In genomic region chr3:93537068-93537576, GRCm38 (mm10) we compare ENCODE assay signal across 8 mouse cellular contexts. TPM values are rescaled to one million over a fixed set of nuclear protein-coding genes. Genes with fewer than 3 reads are reported as not detected.
DNase-seq lines count a peak whose midpoint lies in the region; ATAC-seq and TF ChIP-seq lines count a peak whose summit lies in the region.

No protein-coding gene starts in this region.

- TF ChIP-seq EP300 in heart, postnatal 0 days (IDR thresholded peaks at IDR 0.05; ENCODE audit: low read depth), result no peak

- no peak for TF ChIP-seq POLR2A in liver, adult 2 months (IDR thresholded peaks at IDR 0.05; ENCODE audit: extremely low read depth, insufficient read depth, low read length)

- H3K4me2 ChIP-seq in liver, embryonic 12.5 days, result no peak overlapping the region
- H3K4me2 ChIP-seq in heart, postnatal 0 days (ENCODE audit: low read depth, low read length), result no peak overlapping the region
- H3K4me2 ChIP-seq in neural tube, embryonic 15.5 days, result no peak overlapping the region

- peak; percentile 47 for DNase-seq in liver, adult 2 months (ENCODE audit: extremely low read depth, low read depth, low spot score)
- peak; percentile 66 for DNase-seq in heart, postnatal 0 days (ENCODE audit: low spot score)
- peak; percentile 45 for DNase-seq in lung, postnatal 14 days
- no peak for DNase-seq in hindbrain, embryonic 10.5 days (ENCODE audit: low spot score)
- DNase-seq in thymus, postnatal 25 days, result no peak

- no peak overlapping the region for H3K9ac ChIP-seq in liver, adult 2 months (ENCODE audit: low read depth, low read length)
- no peak overlapping the region for H3K9ac ChIP-seq in liver, embryonic 12.5 days
- no peak overlapping the region for H3K9ac ChIP-seq in heart, postnatal 0 days (replicated peaks; ENCODE audit: low read depth, low read length)
- no peak overlapping the region for H3K9ac ChIP-seq in neural tube, embryonic 15.5 days (replicated peaks)

- H3K27me3 ChIP-seq in liver, adult 2 months (ENCODE audit: control insufficient read depth, insufficient read depth, low read length), result no peaks in the 10 kb centered on the region; the same call in 1 of the 2 replicates
- no peaks in the 10 kb centered on the region for H3K27me3 ChIP-seq in liver, embryonic 12.5 days (replicated peaks)
- no peaks in the 10 kb centered on the region for H3K27me3 ChIP-seq in heart, postnatal 0 days (ENCODE audit: control insufficient read depth, insufficient read depth, low read length)
- no peaks in the 10 kb centered on the region for H3K27me3 ChIP-seq in hindbrain, embryonic 10.5 days (ENCODE audit: insufficient read depth, poor library complexity, severe bottlenecking)
- H3K27me3 ChIP-seq in neural tube, embryonic 15.5 days (replicated peaks), result no peaks in the 10 kb centered on the region

- 46% methylated on average over 2 of the region's 2 CpGs for WGBS in liver, adult 2 months
- WGBS in liver, embryonic 12.5 days (ENCODE audit: insufficient replicate concordance), result 57% methylated on average over 2 of the region's 2 CpGs
- 37% methylated on average over 2 of the region's 2 CpGs for WGBS in heart, postnatal 0 days
- 63% methylated on average over 2 of the region's 2 CpGs for WGBS in hindbrain, embryonic 10.5 days
- WGBS in neural tube, embryonic 15.5 days, result 67% methylated on average over 2 of the region's 2 CpGs

- H3K79me2 ChIP-seq in liver, adult 2 months (ENCODE audit: control insufficient read depth, insufficient read depth, low read length), result no peaks in the 10 kb centered on the region

- no peaks in the 10 kb centered on the region for H3K4me1 ChIP-seq in liver, adult 2 months (ENCODE audit: control insufficient read depth, insufficient read depth, low read length)
- H3K4me1 ChIP-seq in liver, embryonic 12.5 days, result no peaks in the 10 kb centered on the region
- H3K4me1 ChIP-seq in heart, postnatal 0 days (ENCODE audit: control insufficient read depth, insufficient read depth), result peaks cover 6% of the 10 kb centered on the region
- no peaks in the 10 kb centered on the region for H3K4me1 ChIP-seq in hindbrain, embryonic 10.5 days (replicated peaks)
- H3K4me1 ChIP-seq in neural tube, embryonic 15.5 days, result no peaks in the 10 kb centered on the region

- no peak overlapping the region for H3K4me3 ChIP-seq in liver, adult 2 months (ENCODE audit: insufficient read depth, low read depth, low read length)
- no peak overlapping the region for H3K4me3 ChIP-seq in liver, embryonic 12.5 days
- no peak overlapping the region for H3K4me3 ChIP-seq in heart, postnatal 0 days (ENCODE audit: low read depth, low read length)
- H3K4me3 ChIP-seq in hindbrain, embryonic 10.5 days, result no peak overlapping the region
- H3K4me3 ChIP-seq in neural tube, embryonic 15.5 days (replicated peaks), result no peak overlapping the region

- H3K27ac ChIP-seq in liver, adult 2 months (replicated peaks; ENCODE audit: insufficient read depth, low read depth, low read length), result no peak overlapping the region
- no peak overlapping the region for H3K27ac ChIP-seq in liver, embryonic 12.5 days
- H3K27ac ChIP-seq in heart, postnatal 0 days (ENCODE audit: low read depth), result peak overlapping the region; percentile 30
- H3K27ac ChIP-seq in hindbrain, embryonic 10.5 days, result no peak overlapping the region
- no peak overlapping the region for H3K27ac ChIP-seq in neural tube, embryonic 15.5 days (replicated peaks)

- no peaks in the 10 kb centered on the region for H3K36me3 ChIP-seq in liver, adult 2 months (ENCODE audit: control insufficient read depth, insufficient read depth, low read length)
- no peaks in the 10 kb centered on the region for H3K36me3 ChIP-seq in liver, embryonic 12.5 days
- H3K36me3 ChIP-seq in heart, postnatal 0 days (replicated peaks; ENCODE audit: control insufficient read depth, insufficient read depth, low read length), result no peaks in the 10 kb centered on the region
- no peaks in the 10 kb centered on the region for H3K36me3 ChIP-seq in hindbrain, embryonic 10.5 days
- no peaks in the 10 kb centered on the region for H3K36me3 ChIP-seq in neural tube, embryonic 15.5 days

- no peak for ATAC-seq in liver, embryonic 12.5 days
- 0 out of 2 replicates have a peak, but pooled peaks have one; percentile 47 for ATAC-seq in common myeloid progenitor, adult 5-6 weeks (replicated peaks; ENCODE audit: low read depth, poor library complexity, severe bottlenecking)
- ATAC-seq in heart, postnatal 0 days (ENCODE audit: insufficient read depth, low read depth), result peak; percentile 82
- no peak for ATAC-seq in neural tube, embryonic 15.5 days (ENCODE audit: low FRiP score)

- no peak for TF ChIP-seq CTCF in liver, adult 2 months (IDR thresholded peaks at IDR 0.05; ENCODE audit: low read depth, low read length)
- TF ChIP-seq CTCF in heart, postnatal 0 days (IDR thresholded peaks at IDR 0.05; ENCODE audit: low read depth), result peak; percentile 20; the same call in 1 of the 2 replicates

- H3K9me3 ChIP-seq in liver, embryonic 12.5 days (replicated peaks), result 0 out of 2 replicates have a peak, but pooled peaks cover 3% of the 10 kb centered on the region
- H3K9me3 ChIP-seq in heart, postnatal 0 days (replicated peaks; ENCODE audit: control insufficient read depth, low read length), result peaks cover 4% of the 10 kb centered on the region; the same call in 1 of the 2 replicates
- H3K9me3 ChIP-seq in hindbrain, embryonic 10.5 days, result no peaks in the 10 kb centered on the region
- H3K9me3 ChIP-seq in neural tube, embryonic 15.5 days (replicated peaks), result no peaks in the 10 kb centered on the region

RNA-seq across cellular contexts. Expression of gene S100a11, which starts 16.8 kb away (rescaled TPM):
- total RNA-seq in liver, adult 2 months (2014; rRNA removed), result 3.0 and 5.4 TPM in 2 replicates
- 3.4 and 4.3 TPM in 2 replicates for polyA plus RNA-seq in liver, adult 2 months (2012; rRNA removed)
- polyA plus RNA-seq in liver, embryonic 12.5 days (2016; fragmentation: Nextera tagmentation; extraction: Ambion mirVana), result 158 and 165 TPM in 2 replicates
- total RNA-seq in common myeloid progenitor, adult 5-6 weeks (2017), result 45.4 and 46.0 TPM in 2 replicates
- total RNA-seq in heart, postnatal 0 days (2014; rRNA removed; ENCODE audit: low replicate concordance), result 47.5 and 77.1 TPM in 2 replicates
- polyA plus RNA-seq in heart, postnatal 0 days (2015; fragmentation: Nextera tagmentation; extraction: Ambion mirVana), result 686 TPM in 2 replicates
- 327 and 404 TPM in 2 replicates for polyA plus RNA-seq in hindbrain, embryonic 10.5 days (2016; fragmentation: Nextera tagmentation; extraction: Ambion mirVana)
- polyA plus RNA-seq in neural tube, embryonic 15.5 days (2015; fragmentation: Nextera tagmentation; extraction: Ambion mirVana), result 235 and 481 TPM in 2 replicates

RNA-seq across cellular contexts. Expression of gene S100a10, which starts 17.8 kb away (rescaled TPM):
- 147 and 292 TPM in 2 replicates for total RNA-seq in liver, adult 2 months (2014; rRNA removed)
- polyA plus RNA-seq in liver, adult 2 months (2012; rRNA removed), result 80.0 and 88.2 TPM in 2 replicates
- 87.8 and 91.1 TPM in 2 replicates for polyA plus RNA-seq in liver, embryonic 12.5 days (2016; fragmentation: Nextera tagmentation; extraction: Ambion mirVana)
- total RNA-seq in common myeloid progenitor, adult 5-6 weeks (2017), result 282 and 405 TPM in 2 replicates
- 199 and 247 TPM in 2 replicates for total RNA-seq in heart, postnatal 0 days (2014; rRNA removed; ENCODE audit: low replicate concordance)
- polyA plus RNA-seq in heart, postnatal 0 days (2015; fragmentation: Nextera tagmentation; extraction: Ambion mirVana), result 174 and 192 TPM in 2 replicates
- 160 and 200 TPM in 2 replicates for polyA plus RNA-seq in hindbrain, embryonic 10.5 days (2016; fragmentation: Nextera tagmentation; extraction: Ambion mirVana)
- polyA plus RNA-seq in neural tube, embryonic 15.5 days (2015; fragmentation: Nextera tagmentation; extraction: Ambion mirVana), result 284 and 336 TPM in 2 replicates

Comparison
In these comparisons a context has a peak if more than half of its experiments do, and no peak if none do; other contexts are left out.
1. RNA of gene S100a11, which starts 16.8 kb away (polyA plus RNA-seq): 686 TPM in heart, postnatal 0 days, 327 to 404 TPM in hindbrain, embryonic 10.5 days, 235 to 481 TPM in neural tube, embryonic 15.5 days and 158 to 165 TPM in liver, embryonic 12.5 days; 3.4 to 4.3 TPM in liver, adult 2 months; every median in the first group is over 10 times any median in the second.
2. DNase-seq: peak in liver, adult 2 months (single experiment), heart, postnatal 0 days (single experiment) and lung, postnatal 14 days (single experiment); none in hindbrain, embryonic 10.5 days (single experiment) and thymus, postnatal 25 days (single experiment).
3. ATAC-seq: peak in common myeloid progenitor, adult 5-6 weeks (single experiment) and heart, postnatal 0 days (single experiment); none in liver, embryonic 12.5 days (single experiment) and neural tube, embryonic 15.5 days (single experiment).